Mouse (Mus musculus) G1E (cell line): ENCODE results near the gene 1700001O22Rik. TPM values are rescaled to one million over a fixed set of nuclear protein-coding genes. Genes with fewer than 3 reads are reported as not detected.

Experiments
- ATAC-seq: 2 replicates; pipeline ENCODE4 v1.8.0; 2016; ENCODE audit warnings: mild to moderate bottlenecking; ENCODE audit not compliant: insufficient number of reproducible peaks, poor library complexity, low FRiP score, severe bottlenecking; ENCODE audit errors: extremely low read depth
- DNase-seq: peaks from one replicate; pipeline ENCODE4 v3.0.0; 2012; ENCODE audit warnings: low spot score
- H3K27me3 ChIP-seq: 2 replicates; pipeline ENCODE4 v1.6.1; 2012; ENCODE audit warnings: mild to moderate bottlenecking, low read length, inconsistent platforms; ENCODE audit not compliant: insufficient read depth
- H3K36me3 ChIP-seq: replicated peaks from 2 replicates; pipeline ENCODE3; 2012; ENCODE audit warnings: mild to moderate bottlenecking, inconsistent platforms
- H3K4me1 ChIP-seq: 2 replicates; pipeline ENCODE4 v1.6.1; 2012; ENCODE audit warnings: low read depth, low read length, inconsistent platforms, mixed read lengths; ENCODE audit not compliant: insufficient read depth
- H3K4me3 ChIP-seq: 2 replicates; pipeline ENCODE4 v1.5.1; 2012; ENCODE audit warnings: low read depth, mild to moderate bottlenecking, inconsistent platforms, low read length, moderate library complexity, mixed read lengths
- H3K9me3 ChIP-seq: replicated peaks from 2 replicates; pipeline ENCODE4 v1.6.1; 2012; ENCODE audit warnings: inconsistent platforms
- CTCF ChIP-seq: IDR thresholded peaks from 2 replicates; pipeline ENCODE4 v1.5.1; 2012; ENCODE audit warnings: low read depth, low read length, inconsistent platforms, mixed read lengths
- GATA1 ChIP-seq: IDR thresholded peaks from 2 replicates; pipeline ENCODE4 v1.6.1; 2012; ENCODE audit warnings: borderline replicate concordance, low read length, inconsistent platforms, mixed read lengths
- GATA2 ChIP-seq: IDR thresholded peaks from 2 replicates; pipeline ENCODE4 v1.6.1; 2012; ENCODE audit warnings: low read depth, low read length, inconsistent platforms, borderline replicate concordance
- POLR2AphosphoS5 ChIP-seq: IDR thresholded peaks from 2 replicates; pipeline ENCODE4 v1.6.1; 2012; ENCODE audit warnings: low read depth, low read length, inconsistent platforms; ENCODE audit not compliant: insufficient replicate concordance
- TAL1 ChIP-seq: conservative IDR thresholded peaks from 2 replicates; pipeline ENCODE4 v1.6.1; 2012; ENCODE audit warnings: low read depth, low read length, inconsistent platforms, mixed read lengths
- polyA plus RNA-seq: library from polyadenylated mRNA; stranded (reverse); fragments of >175 nt; gene quantifications from 2 replicates; pipeline ENCODE4 v1.2.3, GENCODE M21; 2012
- total RNA-seq, 2 experiments: library from RNA; stranded (forward) in 1 of 2; stranded (reverse) in 1 of 2; fragments of 200-1000 nt in 1 of 2; fragments of >200 nt in 1 of 2; fragmentation: Nextera tagmentation in 1 of 2; gene quantifications; 2 replicates each; pipeline ENCODE4 v1.2.3; 2014 to 2017

Gene 1700001O22Rik
- total and polyA plus RNA-seq, 3 experiments, result 0.33 TPM; not detected in 2

DNA sequence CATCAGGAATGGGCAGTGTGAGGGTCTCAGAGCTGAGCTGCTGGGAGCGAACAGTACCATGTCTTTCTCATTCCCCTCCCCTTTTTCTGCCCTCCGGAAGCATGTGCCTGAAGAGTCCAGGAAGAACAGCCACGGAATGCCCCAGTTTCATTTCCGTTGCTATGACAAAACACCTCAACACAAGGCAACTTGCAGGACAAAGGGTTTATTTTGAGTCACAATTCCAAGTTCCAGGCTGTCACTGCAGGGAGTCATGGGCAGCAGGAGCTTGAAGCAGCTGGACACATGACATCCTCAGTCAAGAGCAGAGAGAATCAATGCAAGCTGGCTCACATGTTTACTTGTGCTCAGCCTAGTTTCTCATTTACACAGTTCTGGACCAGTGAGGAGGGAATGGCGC is 53.4 kb downstream of the 1700001O22Rik start:
- Histone ChIP-seq H3K36me3 (no peaks in the 10 kb centered on the region), H3K27me3 (peaks cover 32% of the 10 kb centered on the region; the same call in 1 of the 2 replicates), H3K4me3 (no peak overlapping the region), H3K4me1 (0 out of 2 replicates have a peak, but pooled peaks cover 2% of the 10 kb centered on the region), H3K9me3 (no peaks in the 10 kb centered on the region)
- TF ChIP-seq GATA2 (no peak), GATA1 (no peak), POLR2AphosphoS5 (no peak), CTCF (no peak), TAL1 (no peak)
- DNase-seq (no peak), ATAC-seq (no peak)

DNA sequence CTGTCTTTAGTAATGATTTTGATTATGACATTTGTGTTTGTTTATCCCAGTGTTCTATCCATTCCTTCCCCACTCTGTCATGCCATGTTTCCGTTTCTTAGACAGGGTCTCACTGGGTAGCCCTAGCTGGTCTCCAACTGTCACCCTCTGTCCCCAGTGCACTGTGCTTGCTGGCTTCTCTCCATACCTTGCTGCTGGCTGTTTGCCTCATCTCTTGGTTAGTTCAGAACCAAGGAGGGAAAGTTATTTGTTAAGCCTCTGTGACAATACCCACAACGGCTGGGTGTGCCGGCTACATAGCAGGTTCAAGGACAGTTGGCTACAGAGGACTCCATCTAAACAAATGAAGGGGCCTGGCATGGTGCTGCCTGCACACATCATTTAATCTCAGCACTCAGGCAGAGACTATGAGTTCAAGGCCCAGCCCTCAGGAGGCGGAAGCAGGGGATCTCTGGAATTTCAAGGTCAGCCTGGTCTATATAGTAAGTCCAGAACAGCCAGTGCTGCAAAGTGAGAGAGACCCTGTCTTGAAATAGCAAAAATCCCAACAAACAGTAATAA is 55.8 kb downstream of the 1700001O22Rik start:
- Histone ChIP-seq H3K4me1 (0 out of 2 replicates have a peak, but pooled peaks cover 2% of the 10 kb centered on the region), H3K4me3 (no peak overlapping the region), H3K27me3 (peaks cover 26% of the 10 kb centered on the region), H3K9me3 (no peaks in the 10 kb centered on the region), H3K36me3 (no peaks in the 10 kb centered on the region)
- DNase-seq (no peak), ATAC-seq (no peak)
- no peak for TF ChIP-seq TAL1
- no peak for TF ChIP-seq GATA2
- no peak for TF ChIP-seq POLR2AphosphoS5
- TF ChIP-seq CTCF, result no peak
- no peak for TF ChIP-seq GATA1

Other genes starting within 250 kb of the 1700001O22Rik start
- 1.3 TPM in 1 of 2 replicates, not detected in the other for gene Cstad, start 208.6 kb downstream of the 1700001O22Rik start, total RNA-seq (2014; fragmentation: Nextera tagmentation)
- gene Cstad, start 208.6 kb downstream of the 1700001O22Rik start, total RNA-seq (2017), result 0.76 and 1.6 TPM in 2 replicates
- gene Cstad, start 208.6 kb downstream of the 1700001O22Rik start, polyA plus RNA-seq, result not detected in 2 replicates
- gene Ntmt1, start 4.2 kb upstream of the 1700001O22Rik start, total RNA-seq (2014; fragmentation: Nextera tagmentation), result 27.5 and 29.4 TPM in 2 replicates
- gene Ntmt1, start 4.2 kb upstream of the 1700001O22Rik start, total RNA-seq (2017), result 18.9 and 26.0 TPM in 2 replicates
- 66.9 and 69.6 TPM in 2 replicates for gene Ntmt1, start 4.2 kb upstream of the 1700001O22Rik start, polyA plus RNA-seq
- gene Asb6, start 26.7 kb upstream of the 1700001O22Rik start, total RNA-seq (2014; fragmentation: Nextera tagmentation), result 14.6 and 17.9 TPM in 2 replicates
- 15.2 and 19.3 TPM in 2 replicates for gene Asb6, start 26.7 kb upstream of the 1700001O22Rik start, total RNA-seq (2017)
- gene Asb6, start 26.7 kb upstream of the 1700001O22Rik start, polyA plus RNA-seq, result 28.4 and 38.8 TPM in 2 replicates
- not detected in 2 replicates for gene Prrx2, start 31.3 kb upstream of the 1700001O22Rik start, total RNA-seq (2014; fragmentation: Nextera tagmentation)
- gene Prrx2, start 31.3 kb upstream of the 1700001O22Rik start, total RNA-seq (2017), result 0.23 TPM in 1 of 2 replicates, not detected in the other
- gene Prrx2, start 31.3 kb upstream of the 1700001O22Rik start, polyA plus RNA-seq, result not detected in 2 replicates
- not detected in 2 replicates for gene Ptges, start 126.2 kb upstream of the 1700001O22Rik start, total RNA-seq (2014; fragmentation: Nextera tagmentation)
- gene Ptges, start 126.2 kb upstream of the 1700001O22Rik start, total RNA-seq (2017), result 0.11 and 0.12 TPM in 2 replicates
- gene Ptges, start 126.2 kb upstream of the 1700001O22Rik start, polyA plus RNA-seq, result not detected in 2 replicates
- 16.5 and 25.6 TPM in 2 replicates for gene Tor1b, start 149.3 kb upstream of the 1700001O22Rik start, total RNA-seq (2014; fragmentation: Nextera tagmentation)
- gene Tor1b, start 149.3 kb upstream of the 1700001O22Rik start, total RNA-seq (2017), result 34.0 and 36.9 TPM in 2 replicates
- gene Tor1b, start 149.3 kb upstream of the 1700001O22Rik start, polyA plus RNA-seq, result 12.4 and 12.5 TPM in 2 replicates
- gene Tor1a, start 164.3 kb upstream of the 1700001O22Rik start, total RNA-seq (2014; fragmentation: Nextera tagmentation), result 31.2 and 33.0 TPM in 2 replicates
- 45.2 and 47.0 TPM in 2 replicates for gene Tor1a, start 164.3 kb upstream of the 1700001O22Rik start, total RNA-seq (2017)
- gene Tor1a, start 164.3 kb upstream of the 1700001O22Rik start, polyA plus RNA-seq, result 94.3 and 129 TPM in 2 replicates
- 28.6 and 37.8 TPM in 2 replicates for gene BC005624, start 178.5 kb upstream of the 1700001O22Rik start, total RNA-seq (2014; fragmentation: Nextera tagmentation)
- gene BC005624, start 178.5 kb upstream of the 1700001O22Rik start, total RNA-seq (2017), result 69.3 and 82.1 TPM in 2 replicates
- 17.6 and 30.9 TPM in 2 replicates for gene BC005624, start 178.5 kb upstream of the 1700001O22Rik start, polyA plus RNA-seq
- gene Usp20, start 178.6 kb upstream of the 1700001O22Rik start, total RNA-seq (2014; fragmentation: Nextera tagmentation), result 11.8 and 16.6 TPM in 2 replicates
- 7.0 and 8.2 TPM in 2 replicates for gene Usp20, start 178.6 kb upstream of the 1700001O22Rik start, total RNA-seq (2017)
- 7.0 and 9.4 TPM in 2 replicates for gene Usp20, start 178.6 kb upstream of the 1700001O22Rik start, polyA plus RNA-seq